Mouse (Mus musculus) yolk sac, embryonic 10.5 days (tissue): Measurements from ENCODE around the gene Zbp1.

ENCODE experiments used
- DNase-seq: peaks from one replicate; pipeline ENCODE4 v3.0.0-alpha.2; 2017; ENCODE audit warnings: low spot score

Zbp1 gene

DNA sequence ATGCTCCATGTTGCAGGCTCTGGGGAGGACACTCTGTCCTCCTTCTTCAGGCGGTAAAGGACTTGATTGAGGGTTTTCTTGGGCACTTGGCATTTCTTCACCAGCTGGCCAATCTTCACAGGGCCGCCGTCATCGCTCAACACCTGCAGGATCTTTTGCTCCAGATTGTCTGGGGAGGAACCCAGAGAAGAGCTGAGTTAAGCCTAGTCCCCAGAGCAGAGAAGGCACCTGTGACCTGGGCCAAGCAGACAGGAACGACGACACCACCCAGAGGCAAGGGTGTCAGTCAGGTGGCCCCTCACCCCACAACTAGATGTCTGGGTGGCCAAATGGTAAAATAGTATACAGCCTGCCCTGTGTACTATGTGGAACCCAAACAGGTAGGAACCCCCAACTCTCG, 1.9 kb downstream of the Zbp1 start:
- no peak for DNase-seq

DNA sequence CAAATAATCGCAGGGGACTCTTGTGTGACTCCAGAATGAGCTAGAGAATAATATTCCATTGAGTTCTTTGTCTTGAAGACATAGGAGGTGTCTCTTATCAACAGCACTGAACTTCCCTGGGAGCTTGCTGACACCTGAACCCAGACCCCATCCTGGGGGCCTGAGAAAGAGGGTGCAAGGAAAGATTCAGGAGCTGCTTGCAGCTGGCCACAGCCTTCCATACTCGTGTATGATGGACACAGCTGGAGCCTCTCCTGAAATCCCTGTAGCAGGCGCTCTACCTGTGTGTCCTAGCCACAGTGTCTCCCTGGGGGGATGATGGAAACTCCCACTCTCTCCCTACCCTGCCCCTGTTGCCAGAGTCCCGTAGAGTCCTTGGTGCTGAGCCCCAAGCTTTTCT, 6.5 kb downstream of the Zbp1 start:
- no peak for DNase-seq

DNA sequence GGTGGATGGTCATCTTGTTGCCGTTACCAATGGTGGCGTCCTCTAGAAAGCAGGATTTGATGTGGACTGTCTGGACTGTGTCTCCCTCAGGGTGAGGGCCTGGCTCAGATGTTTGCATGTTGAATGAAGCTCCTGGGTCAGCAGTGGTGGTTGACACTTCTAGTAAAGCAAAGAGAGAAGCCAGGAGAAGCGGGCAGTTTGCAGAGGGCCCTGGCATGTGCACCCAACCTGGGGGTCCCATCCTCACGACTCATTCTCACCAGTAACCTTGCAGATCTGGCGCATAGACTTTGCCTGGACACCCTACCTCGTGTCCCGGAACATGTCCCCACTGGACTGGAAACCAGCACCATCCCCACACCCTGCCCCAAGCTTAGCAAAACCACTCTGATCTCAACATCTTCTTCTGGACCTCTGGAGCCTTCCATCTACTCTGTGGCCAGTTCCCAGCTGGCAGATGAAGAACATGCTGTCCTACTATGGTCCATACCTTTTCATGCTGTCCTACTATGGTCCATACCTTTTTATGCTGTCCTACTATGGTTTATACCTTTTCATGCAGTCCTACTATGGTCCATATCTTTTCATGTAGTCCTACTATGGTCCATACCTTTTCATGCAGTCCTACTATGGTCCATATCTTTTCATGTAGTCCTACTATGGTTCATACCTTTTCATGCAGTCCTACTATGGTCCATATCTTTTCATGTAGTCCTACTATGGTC, 9.5 kb downstream of the Zbp1 start:
- no peak for DNase-seq

GRCm38 (mm10) chr2:173207051-173207450, 11.7 kb downstream of the Zbp1 start:
- no peak for DNase-seq

- no peak for DNase-seq
Measured at GRCm38 (mm10) chr2:173205563-173206099, 13.1 kb downstream of the Zbp1 start.

- no peak for DNase-seq
Measured at GRCm38 (mm10) chr2:173204671-173205070, 14.1 kb downstream of the Zbp1 start.

GRCm38 (mm10) chr2:173203726-173204125, 15.0 kb downstream of the Zbp1 start:
- DNase-seq: no peak

DNA sequence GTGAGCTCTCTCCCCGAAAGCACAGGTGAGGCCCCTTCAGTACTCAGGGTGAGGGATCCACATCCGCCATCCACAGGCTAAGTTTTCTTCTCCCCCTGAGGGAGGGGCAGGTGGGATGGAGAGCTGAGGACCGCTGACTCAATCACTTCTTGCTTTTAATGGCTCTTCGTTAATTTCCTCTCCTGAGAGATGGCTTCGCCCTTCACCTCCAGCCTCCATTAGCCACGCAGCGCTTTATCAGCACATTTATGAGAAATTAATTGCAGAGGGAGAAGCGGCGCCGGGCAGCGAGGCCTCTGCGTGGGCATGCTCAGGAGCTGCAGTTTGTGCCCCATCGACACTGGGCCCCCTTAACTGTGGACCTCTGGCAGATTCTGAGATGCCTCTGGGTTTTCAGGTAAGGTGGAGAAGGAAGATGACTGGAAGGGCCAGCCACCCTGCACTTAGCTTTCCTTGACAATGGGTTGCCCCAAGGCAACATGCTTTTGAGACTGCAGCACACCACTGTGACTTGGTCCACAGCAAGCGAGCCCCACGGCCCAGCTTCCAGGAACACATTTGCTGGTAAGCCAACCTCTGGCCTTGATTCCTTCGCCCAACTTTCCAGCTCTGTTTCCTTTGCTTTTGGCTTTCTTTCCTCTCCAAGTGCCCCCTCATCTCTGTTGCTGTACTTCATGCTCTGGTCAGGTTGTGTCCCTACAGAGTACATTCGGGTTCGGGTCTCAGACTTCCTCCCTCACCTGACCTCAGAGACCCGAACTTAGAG, 15.6 kb downstream of the Zbp1 start:
- no peak for DNase-seq

DNA sequence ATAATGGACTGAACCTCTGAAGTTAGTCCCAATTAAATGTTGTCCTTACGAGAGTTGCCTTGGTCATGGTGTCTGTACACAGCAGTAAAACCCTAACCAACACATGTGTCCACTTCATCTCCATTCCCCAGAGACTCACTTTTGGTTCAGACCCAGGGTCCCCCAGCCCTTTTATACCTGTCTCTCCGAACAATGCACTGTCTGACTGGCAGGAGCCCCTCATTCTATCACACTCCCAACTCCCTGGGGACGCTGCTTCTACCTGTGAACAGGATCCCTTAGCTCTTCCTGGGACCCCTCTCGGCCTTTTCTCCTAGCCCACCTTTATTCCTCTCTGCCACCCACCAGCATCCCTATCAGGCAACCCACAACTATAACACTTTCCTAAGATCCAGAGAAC, 23.9 kb downstream of the Zbp1 start:
- DNase-seq: no peak

- no peak for DNase-seq
Measured at GRCm38 (mm10) chr2:173187182-173187855, 31.4 kb downstream of the Zbp1 start.

DNA sequence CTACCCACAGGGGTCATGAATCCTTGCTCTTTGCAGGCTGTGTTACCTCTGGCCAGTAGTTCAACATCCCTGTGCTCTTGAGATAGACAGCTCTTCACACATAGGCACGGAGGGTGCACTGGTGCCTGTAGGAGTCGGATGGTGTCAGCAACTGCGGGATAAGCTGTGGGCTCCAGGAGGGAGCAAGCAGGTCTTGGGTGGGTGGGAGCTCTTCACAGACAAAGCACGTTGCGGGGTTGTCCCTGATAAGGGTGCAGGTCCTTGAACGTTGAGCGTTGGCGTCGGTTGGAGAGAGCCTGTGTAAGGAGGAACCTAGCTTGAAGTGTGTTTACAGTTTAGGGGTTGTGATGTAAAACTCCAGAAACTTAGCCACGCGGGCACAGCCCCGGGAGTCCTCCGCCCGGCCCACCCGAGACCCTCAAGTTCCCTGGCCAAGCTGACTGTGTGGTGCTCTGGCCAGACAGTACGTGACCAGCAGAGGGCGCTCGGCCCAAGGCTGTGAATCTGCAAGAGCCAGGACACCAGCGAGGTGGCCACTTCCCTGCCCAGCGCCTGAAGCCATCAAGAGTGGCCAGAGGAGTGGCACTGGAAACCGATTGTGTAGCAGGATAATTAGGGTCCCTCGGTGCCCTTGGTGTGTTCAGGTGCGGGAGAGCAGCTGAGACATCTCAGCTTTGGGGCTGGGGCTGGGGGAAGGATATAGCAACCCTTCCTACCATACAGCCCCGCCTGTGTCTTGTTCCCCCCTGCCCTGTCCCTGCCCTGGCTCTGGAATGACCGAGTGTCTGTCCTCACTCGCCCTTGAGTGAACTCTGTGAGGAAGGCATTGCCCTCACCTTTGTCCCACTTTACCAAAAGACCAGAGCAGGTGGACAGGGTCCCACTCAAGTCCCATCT, 32.4 kb downstream of the Zbp1 start:
- peak; percentile 69 for DNase-seq

GRCm38 (mm10) chr2:173185282-173185681, 33.4 kb downstream of the Zbp1 start:
- no peak for DNase-seq

- DNase-seq: no peak
Measured at GRCm38 (mm10) chr2:173184475-173185080, 34.1 kb downstream of the Zbp1 start.

- DNase-seq: no peak
Measured at GRCm38 (mm10) chr2:173183836-173184460, 34.8 kb downstream of the Zbp1 start.

DNA sequence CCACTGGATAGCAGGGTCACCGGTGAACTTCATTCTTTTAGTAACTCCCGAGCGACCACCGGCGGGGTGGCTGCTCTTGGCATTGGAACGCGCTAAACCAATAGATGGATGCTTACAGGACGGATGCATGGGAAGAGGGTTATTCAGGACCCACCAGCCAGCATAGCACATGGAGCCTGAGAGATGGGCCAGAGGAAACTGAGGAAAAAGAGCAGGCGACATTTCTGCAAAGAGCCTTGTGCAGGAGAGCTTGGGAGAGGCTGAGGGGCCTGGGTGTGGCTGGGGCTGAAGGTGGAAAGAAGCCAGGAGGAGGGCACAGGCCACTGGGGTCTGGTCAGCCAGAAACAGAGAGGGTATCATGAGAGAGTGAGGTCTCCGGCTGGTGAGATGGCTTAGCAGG, 35.4 kb downstream of the Zbp1 start:
- no peak for DNase-seq

- peak; percentile 1 for DNase-seq
Measured at GRCm38 (mm10) chr2:173182796-173183195, 35.9 kb downstream of the Zbp1 start.

DNA sequence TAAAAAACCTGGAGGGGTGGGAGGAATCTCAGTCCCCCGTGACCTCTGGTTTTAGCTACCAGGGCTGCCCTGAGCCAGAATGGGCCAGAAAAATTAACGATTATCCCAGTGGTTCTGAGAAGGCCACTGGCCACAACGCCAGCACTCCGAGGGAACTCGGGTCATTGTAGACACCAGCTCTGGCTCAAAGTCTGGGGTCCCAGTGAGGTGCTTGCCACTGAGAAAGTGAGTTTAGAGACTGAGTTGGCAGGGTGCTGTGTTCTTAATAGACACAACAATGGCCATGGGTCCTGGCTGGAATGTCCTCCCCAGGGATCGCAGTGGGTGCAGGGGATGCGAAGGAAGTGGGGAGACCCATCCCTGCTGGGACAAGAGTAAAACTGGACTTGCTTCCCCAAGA, 36.8 kb downstream of the Zbp1 start:
- no peak for DNase-seq

DNA sequence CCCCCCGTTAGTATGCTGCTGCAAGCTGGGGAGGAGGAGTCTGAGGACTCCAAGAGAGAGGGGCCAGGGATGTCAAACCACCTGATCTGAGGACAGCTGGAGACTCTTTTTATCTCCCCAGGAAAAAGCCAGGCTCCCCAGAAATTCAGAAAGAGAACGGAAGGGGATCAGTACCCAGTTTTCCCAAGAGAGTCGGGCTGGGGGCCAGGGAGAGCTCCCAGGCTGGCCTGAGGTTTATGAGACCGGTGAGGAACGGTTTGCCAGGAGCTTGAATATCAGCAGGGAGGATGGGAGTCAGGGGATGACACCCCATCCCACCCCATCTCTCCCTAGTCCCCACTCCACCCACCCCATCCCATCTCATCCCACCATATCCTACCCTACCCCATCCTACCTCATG, 37.2 kb downstream of the Zbp1 start:
- DNase-seq: no peak

DNA sequence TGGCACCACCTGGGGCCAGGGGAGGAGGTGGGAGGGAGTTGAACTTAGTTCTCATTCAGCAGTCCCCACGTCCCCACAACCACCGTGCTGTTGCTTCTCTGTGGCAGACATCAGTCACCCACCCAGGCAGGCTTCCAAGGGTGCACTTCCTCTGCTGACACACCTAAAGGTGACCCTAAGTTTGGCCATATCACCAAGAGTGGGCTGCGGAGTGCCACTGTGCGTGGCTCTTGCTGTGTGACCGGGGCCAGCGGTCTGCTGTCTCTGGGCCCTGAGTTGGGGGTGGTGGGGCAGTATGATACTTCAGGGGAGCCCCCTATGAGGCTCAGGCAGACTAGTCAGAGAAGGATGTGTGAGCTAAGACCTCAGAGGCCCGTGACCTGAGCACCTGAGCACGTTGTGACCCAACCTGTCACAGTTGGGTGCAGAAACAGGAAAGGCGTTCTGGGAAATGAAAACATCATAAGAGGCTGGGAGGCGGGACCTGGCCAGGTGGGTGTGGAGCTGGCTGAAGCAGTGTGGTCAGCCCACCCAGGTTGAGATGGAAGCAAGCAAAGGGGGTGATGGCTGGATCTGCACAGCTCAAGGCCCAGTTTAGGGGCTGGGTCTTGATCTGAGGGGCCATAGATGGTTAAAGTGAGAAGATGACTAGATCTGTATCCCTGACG, 37.9 kb downstream of the Zbp1 start:
- no peak for DNase-seq

- DNase-seq: no peak
Measured at GRCm38 (mm10) chr2:173180026-173180425, 38.7 kb downstream of the Zbp1 start.
